Mouse (Mus musculus) limb, embryonic 14.5 days (tissue): Measurements from ENCODE around the gene Cep57. TPM values are rescaled to one million over a fixed set of nuclear protein-coding genes. Genes with fewer than 3 reads are reported as not detected.

Experiments used
- ATAC-seq: fragments of 200-750 bp; cut with Nextera tagmentation; 2 replicates; pipeline ENCODE4 v1.8.0; 2017; ENCODE audit warnings: low read depth, moderate number of reproducible peaks, moderate TSS enrichment; ENCODE audit not compliant: low FRiP score
- DNase-seq: peaks from one replicate; pipeline ENCODE4 v3.0.0-alpha.2; 2015; ENCODE audit warnings: low spot score
- H3K27ac ChIP-seq: fragments of 300-500 bp; sonication (generic); replicated peaks from 2 replicates; pipeline ENCODE4 v1.5.1; 2014; ENCODE audit warnings: low read depth, mild to moderate bottlenecking, low read length, moderate library complexity, mixed read lengths
- H3K27me3 ChIP-seq: fragments of 300-500 bp; sonication (generic); 2 replicates; pipeline ENCODE4 v1.6.1; 2014; ENCODE audit warnings: low read length, mixed read lengths; ENCODE audit not compliant: control insufficient read depth, insufficient read depth
- H3K36me3 ChIP-seq: fragments of 300-500 bp; sonication (generic); 2 replicates; pipeline ENCODE4 v1.6.1; 2014; ENCODE audit warnings: mild to moderate bottlenecking, low read length, moderate library complexity, mixed read lengths; ENCODE audit not compliant: control insufficient read depth, insufficient read depth
- H3K4me1 ChIP-seq: fragments of 300-500 bp; sonication (generic); 2 replicates; pipeline ENCODE4 v1.6.1; 2014; ENCODE audit warnings: antibody characterized with exemption, low read length, mixed read lengths; ENCODE audit not compliant: control insufficient read depth, insufficient read depth
- H3K4me2 ChIP-seq: fragments of 300-500 bp; sonication (generic); replicated peaks from 2 replicates; pipeline ENCODE4 v1.6.1; 2014; ENCODE audit warnings: low read depth, mild to moderate bottlenecking, low read length, moderate library complexity; ENCODE audit not compliant: severe bottlenecking
- H3K4me3 ChIP-seq: fragments of 300-500 bp; sonication (generic); replicated peaks from 2 replicates; pipeline ENCODE4 v1.5.1; 2014; ENCODE audit warnings: low read length
- H3K9ac ChIP-seq: fragments of 300-500 bp; sonication (generic); 2 replicates; pipeline ENCODE4 v1.6.1; 2014; ENCODE audit warnings: mild to moderate bottlenecking, low read depth, low read length, moderate library complexity; ENCODE audit not compliant: severe bottlenecking
- H3K9me3 ChIP-seq: fragments of 300-500 bp; sonication (generic); 2 replicates; pipeline ENCODE4 v1.6.1; 2016; ENCODE audit warnings: low read length; ENCODE audit not compliant: control insufficient read depth
- POLR2A ChIP-seq: fragments of 200-500 bp; IDR thresholded peaks from 2 replicates; pipeline ENCODE4 v1.8.0; 2012; ENCODE audit warnings: inconsistent platforms, mild to moderate bottlenecking, moderate library complexity, borderline replicate concordance; ENCODE audit not compliant: insufficient read depth, insufficient read length; ENCODE audit errors: extremely low read depth
- WGBS: fragments of 180-500 bp; shearing (Covaris S2); extraction: QIAGEN DNeasy Blood & Tissue Kit; methylation state at CpG from one replicate; pipeline ENCODE4 v1.1.7; 2014; 5-methylcytosine and 5-hydroxymethylcytosine counted together
- polyA plus RNA-seq, 2 experiments: library from polyadenylated mRNA; depleted of rRNA in 1 of 2; stranded (reverse) in 1 of 2; unstranded in 1 of 2; fragments of >200 nt; fragmentation: Nextera tagmentation in 1 of 2; extraction: Ambion mirVana in 1 of 2; gene quantifications; 2 replicates each; pipeline versions ENCODE4 v1.2.1 to v1.2.3; 2012 to 2014

Gene Cep57
- polyA plus RNA-seq, 2 experiments = 46.9 to 53.1 TPM

DNA sequence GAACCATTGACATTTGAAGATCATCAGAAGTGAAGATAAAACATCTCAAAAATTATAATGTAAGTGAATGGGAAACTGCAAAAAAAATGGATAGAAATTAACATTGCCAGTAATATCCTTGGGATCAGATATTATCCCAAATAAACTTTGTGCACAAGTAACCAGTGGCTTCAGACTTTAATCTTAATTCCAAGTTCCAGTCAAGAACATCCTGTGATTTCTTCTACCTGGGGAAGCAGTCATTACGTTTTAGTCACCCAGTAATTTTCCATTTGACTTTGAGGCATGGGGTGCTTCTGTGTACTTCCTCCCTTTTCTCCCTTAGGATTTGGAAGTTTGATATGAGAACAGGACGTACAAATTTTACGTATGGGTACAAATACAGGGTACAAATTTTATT lies 66.5 kb downstream of the Cep57 start:
- Histone ChIP-seq H3K27ac (no peak overlapping the region), H3K4me1 (no peaks in the 10 kb centered on the region), H3K9ac (no peak overlapping the region), H3K4me2 (no peak overlapping the region), H3K27me3 (no peaks in the 10 kb centered on the region), H3K4me3 (no peak overlapping the region), H3K9me3 (no peaks in the 10 kb centered on the region), H3K36me3 (no peaks in the 10 kb centered on the region)
- DNase-seq (no peak), ATAC-seq (no peak)
- no peak for TF ChIP-seq POLR2A
- 87% methylated on average over 3 of the region's 3 CpGs for WGBS

Other genes with a start within 250 kb of the Cep57 start
- 25.6 and 27.3 TPM in 2 replicates for gene Mtmr2, start 78.7 kb downstream of the Cep57 start, polyA plus RNA-seq (2012; rRNA removed)
- 74.0 and 77.4 TPM in 2 replicates for gene Mtmr2, start 78.7 kb downstream of the Cep57 start, polyA plus RNA-seq (2014; fragmentation: Nextera tagmentation; extraction: Ambion mirVana)
- 34.1 and 34.6 TPM in 2 replicates for gene Fam76b, start 609 bp upstream of the Cep57 start, polyA plus RNA-seq (2012; rRNA removed)
- 24.2 and 24.6 TPM in 2 replicates for gene Fam76b, start 609 bp upstream of the Cep57 start, polyA plus RNA-seq (2014; fragmentation: Nextera tagmentation; extraction: Ambion mirVana)